Mouse (Mus musculus): ENCODE measurements at regions not wholly inside any gene's neighbourhood (a gene's known extent, or its start where the extent isn't known, plus 50 kb on each side); places are given as distances from the start of the nearest gene placed in this dataset.

- H3K9ac ChIP-seq (ENCODE audit: low read depth, poor library complexity, severe bottlenecking) = no peak overlapping the region
- H3K27ac ChIP-seq (ENCODE audit: insufficient read depth, low read length) = no peak overlapping the region
- H3K4me1 ChIP-seq (ENCODE audit: control insufficient read depth, insufficient read depth, low read length) = no peaks in the 10 kb centered on the region
- H3K27me3 ChIP-seq (ENCODE audit: control insufficient read depth, insufficient read depth, low read length, poor library complexity, severe bottlenecking) = no peaks in the 10 kb centered on the region
- no peak overlapping the region for H3K4me3 ChIP-seq (ENCODE audit: low read depth, low read length)
- TF ChIP-seq EP300 (IDR thresholded peaks at IDR 0.05; ENCODE audit: insufficient read depth, low read depth, low read length) (no peak), POLR2A (IDR thresholded peaks at IDR 0.05; ENCODE audit: insufficient read depth, low read length) (no peak), CTCF (IDR thresholded peaks at IDR 0.05; ENCODE audit: low read depth, low read length) (peak; percentile 52)
- H3K36me3 ChIP-seq (ENCODE audit: control insufficient read depth, insufficient read depth, low read length, poor library complexity, severe bottlenecking) = no peaks in the 10 kb centered on the region
- no peaks in the 10 kb centered on the region for H3K9me3 ChIP-seq (replicated peaks; ENCODE audit: control insufficient read depth, insufficient read depth, low read length, poor library complexity, severe bottlenecking)
Measured at GRCm38 (mm10) chr14:39532689-39533088, 59.8 kb upstream of the Nrg3 start.
